In genomic region chr9:14547584-14548365, GRCm38 (mm10) we compare ENCODE assay signal across 10 mouse cellular contexts. TPM values are rescaled to one million over a fixed set of nuclear protein-coding genes. Genes with fewer than 3 reads are reported as not detected.
DNase-seq lines count a peak whose midpoint lies in the region; ATAC-seq lines count a peak whose summit lies in the region.
"Had no signal": no experiment of that assay in that cellular context is flagged by ENCODE, and none has a peak within 500 bp of the region (broad histone marks: within the 10 kb centered on the region; RNA-seq: fewer than 3 reads in every experiment).

No protein-coding gene starts in this region.

- no peak overlapping the region for H3K27ac ChIP-seq in limb, embryonic 12.5 days
- H3K27ac ChIP-seq in limb, embryonic 10.5 days, result no peak overlapping the region
- H3K27ac ChIP-seq in embryonic facial prominence, embryonic 14.5 days (replicated peaks; ENCODE audit: low read depth, low read length), result no peak overlapping the region
- H3K27ac ChIP-seq in heart, embryonic 16.5 days (ENCODE audit: low read length), result peak overlapping the region; percentile 15; the same call in 1 of the 2 replicates
- H3K27ac ChIP-seq: kidney, postnatal 0 days; limb, embryonic 15.5 days had no signal

- no peak overlapping the region for H3K9ac ChIP-seq in limb, embryonic 12.5 days (replicated peaks)
- H3K9ac ChIP-seq in embryonic facial prominence, embryonic 14.5 days (ENCODE audit: low read depth, low read length), result no peak overlapping the region
- no peak overlapping the region for H3K9ac ChIP-seq in heart, embryonic 16.5 days (ENCODE audit: low read length)
- H3K9ac ChIP-seq: limb, embryonic 15.5 days had no signal

- ATAC-seq in limb, embryonic 12.5 days (ENCODE audit: insufficient number of reproducible peaks, insufficient read depth, low FRiP score, low TSS enrichment, low read depth), result peak; percentile 21; the same call in 1 of the 2 replicates
- peak; percentile 45 for ATAC-seq in embryonic facial prominence, embryonic 14.5 days (ENCODE audit: low read depth)
- ATAC-seq in heart, embryonic 16.5 days (replicated peaks; ENCODE audit: extremely low read depth, insufficient read depth, low FRiP score), result no peak; the same call in 1 of the 2 replicates
- ATAC-seq: Patski had no signal

- WGBS in limb, embryonic 12.5 days, result 53% methylated on average over 12 of the region's 12 CpGs
- 61% methylated on average over 12 of the region's 12 CpGs for WGBS in limb, embryonic 10.5 days
- WGBS in embryonic facial prominence, embryonic 14.5 days, result 46% methylated on average over 12 of the region's 12 CpGs
- 55% methylated on average over 12 of the region's 12 CpGs for WGBS in heart, embryonic 16.5 days

- H3K4me2 ChIP-seq in limb, embryonic 12.5 days, result no peak overlapping the region
- no peak overlapping the region for H3K4me2 ChIP-seq in embryonic facial prominence, embryonic 14.5 days (ENCODE audit: low read depth, low read length)
- H3K4me2 ChIP-seq in heart, embryonic 16.5 days (ENCODE audit: low read depth, low read length), result no peak overlapping the region
- H3K4me2 ChIP-seq: limb, embryonic 15.5 days had no signal

- DNase-seq in limb, embryonic 10.5 days (ENCODE audit: low spot score), result no peak
- DNase-seq in embryonic facial prominence, embryonic 14.5 days (ENCODE audit: low spot score), result peak; percentile 69
- peak; percentile 67 for DNase-seq in thymus, postnatal 0 days (ENCODE audit: low spot score)
- DNase-seq in c-Kit-positive CD71-positive TER-119-positive erythroid progenitor cells, embryonic 14.5 days (ENCODE audit: low spot score), result no peak
- DNase-seq in kidney, postnatal 4 days, result no peak

- H3K36me3 ChIP-seq in limb, embryonic 12.5 days, result peaks cover 99% of the 10 kb centered on the region
- H3K36me3 ChIP-seq in limb, embryonic 10.5 days, result peaks cover 100% of the 10 kb centered on the region
- peaks cover 95% of the 10 kb centered on the region for H3K36me3 ChIP-seq in embryonic facial prominence, embryonic 14.5 days (ENCODE audit: control insufficient read depth, insufficient read depth, low read length)
- H3K36me3 ChIP-seq in heart, embryonic 16.5 days (ENCODE audit: control insufficient read depth, insufficient read depth), result peaks cover 39% of the 10 kb centered on the region

- peaks cover 5% of the 10 kb centered on the region for H3K4me1 ChIP-seq in limb, embryonic 12.5 days (replicated peaks)
- peaks cover 11% of the 10 kb centered on the region for H3K4me1 ChIP-seq in limb, embryonic 10.5 days
- no peaks in the 10 kb centered on the region for H3K4me1 ChIP-seq in embryonic facial prominence, embryonic 14.5 days (ENCODE audit: control insufficient read depth, insufficient read depth, low read length)
- peaks cover 5% of the 10 kb centered on the region; the same call in 1 of the 2 replicates for H3K4me1 ChIP-seq in heart, embryonic 16.5 days (ENCODE audit: control insufficient read depth, insufficient read depth, low read length)

- H3K9me3 ChIP-seq in limb, embryonic 12.5 days, result no peaks in the 10 kb centered on the region
- H3K9me3 ChIP-seq in limb, embryonic 10.5 days (replicated peaks), result no peaks in the 10 kb centered on the region
- H3K9me3 ChIP-seq in embryonic facial prominence, embryonic 14.5 days (ENCODE audit: control insufficient read depth, low read length), result no peaks in the 10 kb centered on the region
- H3K9me3 ChIP-seq in heart, embryonic 16.5 days (replicated peaks; ENCODE audit: control insufficient read depth, low read length), result no peaks in the 10 kb centered on the region
- H3K9me3 ChIP-seq: limb, embryonic 15.5 days had no signal

- no peak overlapping the region for H3K4me3 ChIP-seq in limb, embryonic 12.5 days (replicated peaks)
- no peak overlapping the region for H3K4me3 ChIP-seq in limb, embryonic 10.5 days
- H3K4me3 ChIP-seq in embryonic facial prominence, embryonic 14.5 days (ENCODE audit: low read depth, low read length), result no peak overlapping the region
- H3K4me3 ChIP-seq in heart, embryonic 16.5 days (ENCODE audit: low read length), result no peak overlapping the region
- H3K4me3 ChIP-seq: limb, embryonic 15.5 days had no signal

- H3K27me3 ChIP-seq in limb, embryonic 12.5 days, result no peaks in the 10 kb centered on the region
- no peaks in the 10 kb centered on the region for H3K27me3 ChIP-seq in limb, embryonic 10.5 days (ENCODE audit: low read depth, poor library complexity, severe bottlenecking)
- H3K27me3 ChIP-seq in embryonic facial prominence, embryonic 14.5 days (replicated peaks; ENCODE audit: control insufficient read depth, insufficient read depth, low read length), result no peaks in the 10 kb centered on the region
- H3K27me3 ChIP-seq in heart, embryonic 16.5 days (ENCODE audit: control insufficient read depth, insufficient read depth, low read length), result no peaks in the 10 kb centered on the region
- H3K27me3 ChIP-seq: limb, embryonic 15.5 days; Patski had no signal

RNA-seq across cellular contexts. Expression of gene Cwc15, which starts 47.4 kb away (rescaled TPM):
- 182 and 186 TPM in 2 replicates for polyA plus RNA-seq in limb, embryonic 12.5 days (2016; fragmentation: Nextera tagmentation; extraction: Ambion mirVana)
- 179 and 185 TPM in 2 replicates for polyA plus RNA-seq in limb, embryonic 10.5 days (2016; fragmentation: Nextera tagmentation; extraction: Ambion mirVana)
- 135 and 141 TPM in 2 replicates for polyA plus RNA-seq in embryonic facial prominence, embryonic 14.5 days (2014; fragmentation: Nextera tagmentation; extraction: Ambion mirVana)
- polyA plus RNA-seq in heart, embryonic 16.5 days (2015; fragmentation: Nextera tagmentation; extraction: Ambion mirVana), result 108 and 116 TPM in 2 replicates
- polyA plus RNA-seq in thymus, postnatal 0 days (2015; fragmentation: Nextera tagmentation; extraction: Ambion mirVana), result 222 and 227 TPM in 2 replicates

RNA-seq across cellular contexts. Expression of gene Kdm4d, which starts 47.5 kb away (rescaled TPM):
- 0.29 and 0.42 TPM in 2 replicates for polyA plus RNA-seq in limb, embryonic 12.5 days (2016; fragmentation: Nextera tagmentation; extraction: Ambion mirVana)
- 0.09 and 0.28 TPM in 2 replicates for polyA plus RNA-seq in limb, embryonic 10.5 days (2016; fragmentation: Nextera tagmentation; extraction: Ambion mirVana)
- 0.25 and 1.4 TPM in 2 replicates for polyA plus RNA-seq in embryonic facial prominence, embryonic 14.5 days (2014; fragmentation: Nextera tagmentation; extraction: Ambion mirVana)
- polyA plus RNA-seq in heart, embryonic 16.5 days (2015; fragmentation: Nextera tagmentation; extraction: Ambion mirVana), result 0.12 TPM in 1 of 2 replicates, not detected in the other
- 0.36 and 0.44 TPM in 2 replicates for polyA plus RNA-seq in thymus, postnatal 0 days (2015; fragmentation: Nextera tagmentation; extraction: Ambion mirVana)

Comparison
In these comparisons a context has a peak if more than half of its experiments do, and no peak if none do; other contexts are left out.
1. DNase-seq: peak in embryonic facial prominence, embryonic 14.5 days (single experiment) and thymus, postnatal 0 days (single experiment); none in limb, embryonic 10.5 days (single experiment), c-Kit-positive CD71-positive TER-119-positive erythroid progenitor cells, embryonic 14.5 days (single experiment) and kidney, postnatal 4 days (0 of 2).